Mouse (Mus musculus) mesoderm, embryonic 11.5 days (tissue): Measurements from ENCODE around the gene Slc23a2.

Experiments
- DNase-seq: peaks from one replicate; pipeline ENCODE4 v3.0.0-alpha.2; 2012; ENCODE audit warnings: low read depth, low spot score

The Slc23a2 gene

GRCm38 (mm10) chr2:132049491-132049890 is 95.4 kb downstream of the Slc23a2 start:
- DNase-seq: no peak

GRCm38 (mm10) chr2:132048143-132048772 is 96.7 kb downstream of the Slc23a2 start:
- DNase-seq: no peak

GRCm38 (mm10) chr2:132047364-132047763 is 97.5 kb downstream of the Slc23a2 start:
- no peak for DNase-seq

GRCm38 (mm10) chr2:132046659-132047058 is 98.2 kb downstream of the Slc23a2 start:
- no peak for DNase-seq

- DNase-seq: no peak
Measured at GRCm38 (mm10) chr2:132044320-132045274, 100.3 kb downstream of the Slc23a2 start.

DNA sequence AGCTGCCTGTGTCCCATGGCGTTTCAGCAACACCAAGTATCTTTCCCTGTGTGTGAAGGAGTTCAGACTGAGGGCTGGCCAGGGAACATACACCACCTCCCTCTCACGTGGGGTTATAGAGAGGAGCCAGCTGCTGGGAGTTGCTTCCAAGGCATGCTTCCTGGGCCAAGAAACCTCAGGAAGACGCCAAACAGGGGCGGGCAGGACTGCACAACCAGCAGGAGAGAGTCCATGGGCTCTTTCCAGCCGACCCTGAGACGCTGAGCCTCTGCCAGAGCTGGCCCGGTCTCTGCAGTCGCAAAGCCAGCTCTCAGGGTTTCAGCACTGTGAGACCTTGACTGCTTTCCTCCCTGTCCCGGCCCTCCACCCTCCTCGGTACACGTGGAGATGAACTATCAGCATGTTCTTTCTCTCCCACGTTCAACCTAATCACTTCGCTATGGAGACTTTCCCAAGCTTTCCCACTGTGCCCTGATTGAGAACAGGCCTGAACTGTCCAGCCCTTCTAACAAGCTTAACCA is 101.7 kb downstream of the Slc23a2 start:
- DNase-seq: peak; percentile 51

DNA sequence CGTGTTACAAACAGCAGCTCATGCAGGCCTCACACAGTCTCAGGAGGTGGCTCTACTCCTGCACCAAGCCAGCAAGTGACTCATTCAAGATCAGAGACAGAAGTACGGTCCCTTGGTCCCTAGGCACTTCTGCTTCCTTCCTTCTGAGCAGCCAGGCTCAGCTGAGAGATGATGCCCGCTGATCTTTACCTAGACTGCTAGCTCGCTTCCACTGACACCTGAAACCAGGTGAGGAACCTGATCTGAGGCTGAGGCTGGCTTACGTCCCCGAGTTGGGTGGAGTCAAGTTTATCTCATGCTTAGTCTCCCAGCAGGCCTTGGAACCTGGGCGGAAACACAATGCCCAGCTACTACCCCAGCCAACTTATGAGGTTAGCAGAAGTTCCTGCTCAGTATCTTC is 105.0 kb downstream of the Slc23a2 start:
- DNase-seq: no peak

GRCm38 (mm10) chr2:132036326-132036725 is 108.6 kb downstream of the Slc23a2 start:
- no peak for DNase-seq

DNA sequence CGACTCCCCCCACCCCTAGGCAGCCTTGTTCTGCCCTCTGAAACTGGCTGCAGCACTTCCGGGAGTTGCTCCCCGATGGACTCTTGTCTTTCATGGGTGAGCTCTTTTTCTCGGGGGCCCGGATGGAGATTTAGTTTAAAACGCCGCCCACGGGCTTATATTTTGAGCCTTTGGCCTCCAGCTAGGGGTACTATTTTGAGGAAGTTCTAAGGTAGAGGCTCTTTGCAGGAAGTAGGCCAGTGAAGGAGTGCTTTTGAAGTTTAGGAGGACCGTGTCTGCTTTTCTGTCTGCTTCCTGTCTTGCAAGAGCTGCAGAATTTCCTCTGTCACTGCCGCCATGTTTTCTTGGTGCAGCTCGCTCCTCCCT is 109.5 kb downstream of the Slc23a2 start:
- no peak for DNase-seq

DNA sequence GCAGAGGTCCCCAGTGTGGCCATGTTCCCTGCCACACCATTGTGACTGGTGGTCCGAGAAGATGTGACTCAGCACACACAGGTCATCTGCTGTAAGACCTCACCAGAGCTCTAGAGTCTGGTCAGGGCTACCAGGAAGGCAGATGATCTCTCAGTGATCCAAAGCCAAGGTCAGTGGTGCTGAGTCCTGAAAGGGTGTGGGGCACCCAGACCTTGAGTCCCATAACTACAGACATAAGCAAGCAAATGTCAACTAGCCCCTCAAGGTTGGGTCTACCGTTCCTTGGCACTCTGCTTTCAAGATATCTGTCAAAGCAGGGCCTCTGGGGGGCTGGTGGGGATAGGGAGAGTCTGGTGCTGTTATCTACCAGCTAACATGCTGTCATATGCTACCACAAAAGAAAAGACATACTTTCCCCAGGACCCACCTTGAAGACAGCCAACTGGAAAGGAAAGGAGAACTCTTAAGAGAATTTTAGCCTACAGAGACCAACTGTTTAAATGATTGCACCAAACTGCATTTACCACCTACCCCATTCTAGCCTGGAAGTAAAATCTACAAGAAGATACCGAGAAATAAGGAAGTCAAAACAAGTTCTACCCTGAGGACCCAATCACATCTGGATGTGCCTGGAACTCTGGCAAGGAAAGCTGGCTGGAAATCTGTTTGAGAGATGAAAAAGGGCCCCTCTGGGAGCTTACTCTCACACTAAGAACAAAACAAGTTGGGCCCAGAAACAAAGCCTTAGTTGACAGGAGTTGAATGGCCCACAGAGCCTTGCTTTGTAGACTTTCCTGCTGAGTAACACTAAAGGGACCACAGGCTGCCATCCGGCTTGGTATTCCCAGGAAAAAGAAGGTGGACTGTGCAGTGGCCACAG is 110.1 kb downstream of the Slc23a2 start:
- DNase-seq: no peak

DNA sequence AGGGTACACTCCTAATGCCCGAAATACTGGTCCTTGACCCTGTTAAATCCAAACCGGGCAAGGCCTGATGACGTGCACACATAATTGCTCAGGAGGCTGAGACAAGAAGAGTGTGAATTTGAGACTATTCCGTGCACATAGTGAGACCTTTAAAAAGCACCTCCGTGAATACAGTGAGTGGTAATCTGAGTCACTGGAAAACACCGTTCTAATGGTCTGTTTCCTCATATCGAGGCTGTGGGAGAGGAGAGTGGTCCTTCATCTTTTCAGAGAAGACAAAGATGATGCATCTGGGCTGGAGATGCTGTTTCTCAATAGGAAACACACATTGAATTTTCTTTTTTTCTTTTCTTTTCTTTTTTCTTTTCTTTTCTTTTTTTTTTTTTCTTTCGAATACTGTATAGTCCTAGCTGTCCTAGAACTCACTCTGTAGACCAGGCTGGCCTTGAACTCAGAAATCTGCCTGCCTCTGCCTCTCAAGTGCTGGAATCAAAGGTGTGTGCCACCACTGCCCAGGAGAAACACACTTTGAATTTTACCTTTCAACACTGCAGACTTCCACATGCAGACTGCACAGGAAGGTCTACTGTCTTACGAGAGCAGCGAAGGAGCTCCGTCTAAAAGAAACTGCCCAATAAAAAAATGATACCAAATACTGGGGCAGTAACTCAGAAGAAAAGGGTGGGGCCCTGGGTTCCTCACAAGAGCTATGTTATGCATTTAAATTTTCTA is 113.4 kb downstream of the Slc23a2 start:
- DNase-seq: no peak

DNA sequence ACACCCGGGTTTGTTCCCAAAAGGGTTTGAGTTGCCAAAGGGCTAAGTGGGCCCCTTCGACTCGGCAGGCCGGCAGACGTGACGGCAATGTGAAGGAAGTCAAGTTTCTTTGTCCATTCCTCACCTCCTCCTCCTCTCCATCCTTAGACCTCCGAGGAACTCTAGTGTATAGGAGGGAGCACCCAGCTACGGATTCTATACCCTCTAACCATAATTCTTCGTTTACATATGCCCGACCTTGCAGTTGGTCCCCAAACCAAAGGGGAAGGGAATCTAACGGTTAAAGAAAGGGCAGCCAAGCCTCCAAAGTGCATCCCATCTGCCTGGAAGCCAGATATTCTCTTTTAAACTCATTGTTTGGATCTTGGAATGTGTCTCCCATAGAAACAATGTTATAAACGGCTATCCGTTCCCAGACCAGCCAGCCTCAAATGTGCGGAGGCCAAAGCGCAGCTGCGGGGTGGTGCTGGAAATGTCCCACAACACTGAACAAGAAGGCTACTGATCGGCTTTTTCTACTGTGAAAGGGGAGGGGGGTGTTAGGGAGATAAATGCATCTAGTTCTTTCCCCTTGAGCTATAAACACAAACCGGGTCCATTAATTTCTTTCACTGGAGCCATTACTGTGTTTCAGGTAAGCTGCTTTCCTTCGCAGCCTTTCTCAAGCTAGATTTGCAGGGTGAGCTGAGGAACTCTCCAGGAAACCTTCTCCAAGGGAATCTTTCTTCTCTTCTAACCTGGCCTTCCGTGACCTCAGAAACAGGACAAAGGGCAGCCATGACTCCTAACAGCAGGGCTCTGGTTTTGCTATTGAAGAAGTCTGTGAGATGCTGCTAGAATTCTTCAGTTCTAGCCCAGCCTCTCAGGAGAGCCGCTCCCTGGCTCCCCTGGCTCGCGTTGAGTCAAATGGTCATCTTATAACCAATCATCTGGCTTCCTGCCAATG is 114.2 kb downstream of the Slc23a2 start:
- peak; percentile 41 for DNase-seq

DNA sequence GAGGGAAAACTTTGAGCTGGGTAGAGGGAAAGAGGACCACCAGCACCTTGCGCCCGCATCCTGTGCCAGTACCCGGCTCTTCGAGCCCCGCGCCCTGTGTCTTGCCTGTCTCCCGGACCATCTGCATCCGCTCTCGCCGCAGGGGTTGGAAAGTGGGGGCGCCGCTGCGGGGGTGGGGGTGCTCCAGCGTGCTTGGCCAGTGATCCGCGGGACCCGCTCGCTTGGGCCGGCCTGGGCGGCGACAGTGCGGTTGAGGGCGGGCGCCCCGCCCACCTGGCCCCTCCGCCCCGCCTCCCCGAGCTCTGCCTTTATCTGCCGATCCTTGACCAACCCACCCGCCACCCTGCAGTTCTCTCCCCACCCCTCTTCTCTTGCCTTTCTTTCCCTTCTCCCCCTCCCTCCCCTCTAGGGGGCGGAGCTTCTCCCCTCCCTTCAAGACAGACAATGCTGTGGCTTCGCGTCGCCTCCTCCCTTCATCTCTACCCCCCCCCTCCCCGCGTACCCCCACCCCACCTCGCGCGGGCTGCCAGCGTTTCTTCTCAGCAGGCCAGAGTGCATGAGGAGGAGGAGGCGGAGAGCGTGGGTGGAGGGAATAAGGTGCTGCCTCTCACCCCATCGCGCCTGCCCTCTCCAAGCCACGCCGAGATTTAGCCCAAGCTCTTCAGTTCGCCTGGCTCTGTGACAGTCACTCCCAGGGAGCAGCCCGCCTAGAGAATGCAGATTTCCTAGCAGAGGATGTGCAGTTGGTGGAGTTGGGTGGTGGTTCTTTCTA is 115.1 kb downstream of the Slc23a2 start, which contains the start of gene Rassf2:
Gene Rassf2 (minus strand): TSS at position 613 of the 772 bp plus-strand sequence.
- DNase-seq: peak; percentile 95

GRCm38 (mm10) chr2:132028894-132029605 is 115.9 kb downstream of the Slc23a2 start:
- DNase-seq: peak; percentile 31

GRCm38 (mm10) chr2:132028107-132028506 is 116.8 kb downstream of the Slc23a2 start:
- DNase-seq: no peak

GRCm38 (mm10) chr2:132027366-132027765 is 117.5 kb downstream of the Slc23a2 start:
- no peak for DNase-seq

DNA sequence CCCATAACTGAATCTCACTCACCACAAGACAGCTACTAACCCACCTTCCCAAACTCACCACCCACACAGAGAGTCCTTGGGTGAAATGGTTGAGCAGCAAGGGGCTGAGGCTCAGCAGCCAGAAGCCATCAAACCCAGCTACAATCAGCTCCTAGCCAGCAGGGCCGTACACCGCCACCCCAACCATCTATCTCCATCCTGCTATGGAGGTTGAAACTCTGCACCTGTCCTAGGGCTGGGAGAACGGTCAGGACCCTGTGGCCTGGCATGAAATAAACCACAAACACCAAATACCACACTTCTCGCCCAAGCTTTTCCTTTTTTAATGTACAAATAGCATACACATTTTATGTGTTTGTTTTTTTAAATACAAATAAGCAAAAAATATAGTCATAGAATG is 120.9 kb downstream of the Slc23a2 start:
- no peak for DNase-seq

DNA sequence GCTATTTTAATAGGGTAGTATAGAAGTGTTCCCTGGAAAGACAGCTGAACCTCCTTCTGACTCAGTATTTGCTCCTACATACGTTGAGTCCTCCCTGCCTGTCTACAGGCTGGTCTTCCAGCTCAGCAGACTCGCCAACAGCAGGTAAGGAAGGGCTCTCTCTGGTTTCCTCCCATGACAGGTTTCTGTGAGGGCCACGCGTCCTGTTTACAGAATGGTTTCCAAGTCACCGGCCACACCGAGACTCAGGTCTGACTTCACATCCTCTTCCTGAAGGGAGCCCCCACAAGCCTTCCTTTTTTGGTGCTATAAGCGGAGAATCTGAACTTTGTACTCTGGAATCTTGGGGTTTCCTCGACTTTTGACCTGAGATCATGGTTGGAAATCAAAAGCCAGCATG is 122.3 kb downstream of the Slc23a2 start:
- no peak for DNase-seq
